In the genomic region with DNA sequence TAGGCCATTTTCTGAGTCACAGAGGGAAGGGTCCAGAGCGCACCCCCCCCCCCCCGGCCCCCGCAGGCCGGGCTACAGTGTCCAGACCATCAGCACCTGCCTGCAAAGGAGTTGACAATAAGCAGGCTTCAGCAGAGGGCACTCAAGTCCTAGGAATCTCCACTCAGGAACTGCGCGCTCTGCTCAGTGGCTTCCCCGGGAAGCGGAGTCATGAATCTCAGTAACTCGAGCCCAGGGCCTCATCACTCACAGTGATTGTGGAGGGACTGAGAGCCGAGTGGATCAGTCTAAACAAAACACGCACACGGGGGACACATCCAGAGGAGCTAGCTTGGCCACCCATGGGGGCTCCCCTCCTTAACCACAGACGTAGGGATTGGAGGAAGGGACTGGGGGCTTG, we compare ENCODE assay signal across 10 mouse cellular contexts. TPM values are rescaled to one million over a fixed set of nuclear protein-coding genes. Genes with fewer than 3 reads are reported as not detected.
DNase-seq lines count a peak whose midpoint lies in the region; ATAC-seq and TF ChIP-seq lines count a peak whose summit lies in the region.
"Had no signal": no experiment of that assay in that cellular context is flagged by ENCODE, and none has a peak within 500 bp of the region (broad histone marks: within the 10 kb centered on the region; RNA-seq: fewer than 3 reads in every experiment).

No protein-coding gene starts in this region.

- no peaks in the 10 kb centered on the region for H3K36me3 ChIP-seq in E14TG2a.4 (ENCODE audit: insufficient read depth, low read length)
- no peaks in the 10 kb centered on the region for H3K36me3 ChIP-seq in embryonic facial prominence, embryonic 10.5 days (replicated peaks)
- H3K36me3 ChIP-seq in limb, embryonic 14.5 days (ENCODE audit: control insufficient read depth, insufficient read depth, low read length), result no peaks in the 10 kb centered on the region
- H3K36me3 ChIP-seq in lung, postnatal 0 days (ENCODE audit: insufficient read depth, low read length), result no peaks in the 10 kb centered on the region

- no peak for TF ChIP-seq POLR2A in limb, embryonic 14.5 days (IDR thresholded peaks at IDR 0.05; ENCODE audit: borderline replicate concordance, extremely low read depth, insufficient read depth, insufficient read length)

- peak overlapping the region; percentile 39; the same call in 1 of the 2 replicates for H3K4me3 ChIP-seq in E14TG2a.4 (replicated peaks; ENCODE audit: low read length)
- H3K4me3 ChIP-seq in embryonic facial prominence, embryonic 10.5 days, result 0 out of 2 replicates have a peak overlapping the region, but pooled peaks have one; percentile 5
- H3K4me3 ChIP-seq in limb, embryonic 14.5 days (replicated peaks; ENCODE audit: low read length), result no peak overlapping the region
- no peak overlapping the region for H3K4me3 ChIP-seq in lung, postnatal 0 days (ENCODE audit: low read depth, low read length)

- H3K4me2 ChIP-seq in limb, embryonic 14.5 days (replicated peaks; ENCODE audit: low read depth, low read length, severe bottlenecking), result no peak overlapping the region
- no peak overlapping the region for H3K4me2 ChIP-seq in lung, postnatal 0 days (replicated peaks; ENCODE audit: low read depth, low read length)

- H3K9ac ChIP-seq in limb, embryonic 14.5 days (ENCODE audit: low read depth, low read length, severe bottlenecking), result no peak overlapping the region
- no peak overlapping the region for H3K9ac ChIP-seq in lung, postnatal 0 days (replicated peaks; ENCODE audit: low read depth)
- H3K9ac ChIP-seq: liver, embryonic 14.5 days had no signal

- H3K27ac ChIP-seq in embryonic facial prominence, embryonic 10.5 days (replicated peaks), result no peak overlapping the region
- no peak overlapping the region for H3K27ac ChIP-seq in limb, embryonic 14.5 days (replicated peaks; ENCODE audit: low read depth, low read length)
- H3K27ac ChIP-seq in lung, postnatal 0 days (ENCODE audit: low read length), result no peak overlapping the region
- H3K27ac ChIP-seq: liver, embryonic 14.5 days had no signal

- H3K4me1 ChIP-seq in E14TG2a.4 (replicated peaks; ENCODE audit: low read depth, low read length), result peaks cover 69% of the 10 kb centered on the region
- H3K4me1 ChIP-seq in embryonic facial prominence, embryonic 10.5 days, result peaks cover 67% of the 10 kb centered on the region
- H3K4me1 ChIP-seq in limb, embryonic 14.5 days (ENCODE audit: control insufficient read depth, insufficient read depth, low read length), result no peaks in the 10 kb centered on the region
- H3K4me1 ChIP-seq in lung, postnatal 0 days (ENCODE audit: insufficient read depth, low read depth, low read length), result no peaks in the 10 kb centered on the region

- DNase-seq in cerebellum, postnatal 14 days, result peak; percentile 59 to 67
- DNase-seq in embryonic facial prominence, embryonic 10.5 days (ENCODE audit: low spot score), result peak; percentile 44
- peak; percentile 31 for DNase-seq in limb, embryonic 14.5 days (ENCODE audit: low spot score)
- no peak for DNase-seq in gastrocnemius, postnatal 4 days (ENCODE audit: low spot score in 2 of 2)
- no peak for DNase-seq in cerebellum, adult 11-12 months
- no peak for DNase-seq in lung, postnatal 0 days (ENCODE audit: low spot score)
- DNase-seq: kidney, adult 8-10 months had no signal

- peaks cover 89% of the 10 kb centered on the region for H3K27me3 ChIP-seq in E14TG2a.4 (ENCODE audit: insufficient read depth, low read length)
- peaks cover 100% of the 10 kb centered on the region for H3K27me3 ChIP-seq in embryonic facial prominence, embryonic 10.5 days (replicated peaks; ENCODE audit: low read depth, poor library complexity, severe bottlenecking)
- H3K27me3 ChIP-seq in limb, embryonic 14.5 days (ENCODE audit: control insufficient read depth, insufficient read depth, low read length), result peaks cover 85% of the 10 kb centered on the region
- H3K27me3 ChIP-seq in lung, postnatal 0 days (replicated peaks; ENCODE audit: insufficient read depth, low read length), result peaks cover 54% of the 10 kb centered on the region

- 4% methylated on average over 13 of the region's 13 CpGs for WGBS in embryonic facial prominence, embryonic 10.5 days
- 4% methylated on average over 13 of the region's 13 CpGs for WGBS in limb, embryonic 14.5 days
- WGBS in lung, postnatal 0 days, result 5% methylated on average over 13 of the region's 13 CpGs

- TF ChIP-seq CTCF in E14TG2a.4 (conservative IDR thresholded peaks at IDR 0.05; ENCODE audit: low read length), result no peak
- TF ChIP-seq CTCF in lung, postnatal 0 days (IDR thresholded peaks at IDR 0.05), result no peak

- ATAC-seq in cerebellum, adult (ENCODE audit: insufficient number of reproducible peaks, low FRiP score, low TSS enrichment), result no peak
- ATAC-seq in limb, embryonic 14.5 days (ENCODE audit: low FRiP score, low read depth), result no peak
- no peak for ATAC-seq in lung, postnatal 0 days

- TF ChIP-seq EP300 in lung, postnatal 0 days (IDR thresholded peaks at IDR 0.05), result no peak

- H3K9me3 ChIP-seq in E14TG2a.4 (ENCODE audit: low read length), result no peaks in the 10 kb centered on the region
- no peaks in the 10 kb centered on the region for H3K9me3 ChIP-seq in embryonic facial prominence, embryonic 10.5 days
- H3K9me3 ChIP-seq in limb, embryonic 14.5 days (ENCODE audit: control insufficient read depth, low read length), result no peaks in the 10 kb centered on the region
- H3K9me3 ChIP-seq in lung, postnatal 0 days (ENCODE audit: low read length), result no peaks in the 10 kb centered on the region

RNA-seq across cellular contexts. Expression of a gene that starts 3.9 kb away (rescaled TPM):
- polyA plus RNA-seq in embryonic facial prominence, embryonic 10.5 days (2016; fragmentation: Nextera tagmentation; extraction: Ambion mirVana), result 0.16 and 0.36 TPM in 2 replicates
- polyA plus RNA-seq in limb, embryonic 14.5 days (2012; rRNA removed), result 1.9 and 2.0 TPM in 2 replicates
- polyA plus RNA-seq in limb, embryonic 14.5 days (2014; fragmentation: Nextera tagmentation; extraction: Ambion mirVana), result 0.53 and 0.61 TPM in 2 replicates
- under 1 TPM; 0.31 to 0.54 TPM for total RNA-seq in gastrocnemius, postnatal 4 days (2021)
- polyA plus RNA-seq in lung, postnatal 0 days (2015; fragmentation: Nextera tagmentation; extraction: Ambion mirVana), result not detected in 2 replicates

Comparison
In these comparisons a context has a peak if more than half of its experiments do, and no peak if none do; other contexts are left out.
1. DNase-seq: peak in cerebellum, postnatal 14 days (2 of 2), embryonic facial prominence, embryonic 10.5 days (single experiment) and limb, embryonic 14.5 days (single experiment); none in gastrocnemius, postnatal 4 days (0 of 2), cerebellum, adult 11-12 months (single experiment) and lung, postnatal 0 days (single experiment).
2. H3K4me3 ChIP-seq: peak in E14TG2a.4 (single experiment) and embryonic facial prominence, embryonic 10.5 days (single experiment); none in limb, embryonic 14.5 days (single experiment) and lung, postnatal 0 days (single experiment).